Mouse (Mus musculus) G1E-ER4 (cell line): Measurements from ENCODE around the gene Pxn. TPM values are rescaled to one million over a fixed set of nuclear protein-coding genes. Genes with fewer than 3 reads are reported as not detected.

Experiments
- GATA1 ChIP-seq: IDR thresholded peaks from one replicate; pipeline ENCODE4 v1.8.0; 2012; ENCODE audit warnings: low read length, inconsistent platforms
- polyA plus RNA-seq: library from polyadenylated mRNA; stranded (reverse); fragments of >175 nt; gene quantifications from 2 replicates; pipeline ENCODE4 v1.2.3, GENCODE M21; 2012

The Pxn gene
- polyA plus RNA-seq, 1 experiment, result 44.1 TPM

- no peak for TF ChIP-seq GATA1
Measured at GRCm38 (mm10) chr5:115493441-115493840, 13.0 kb upstream of the Pxn start.

- no peak for TF ChIP-seq GATA1
Measured at GRCm38 (mm10) chr5:115497033-115497432, 9.4 kb upstream of the Pxn start.

GRCm38 (mm10) chr5:115498307-115499240 is 7.9 kb upstream of the Pxn start:
- TF ChIP-seq GATA1, result no peak

- TF ChIP-seq GATA1, result no peak
Measured at GRCm38 (mm10) chr5:115500383-115500935, 6.0 kb upstream of the Pxn start.

- no peak for TF ChIP-seq GATA1
Measured at GRCm38 (mm10) chr5:115503035-115503434, 3.4 kb upstream of the Pxn start.

- TF ChIP-seq GATA1, result no peak
Measured at GRCm38 (mm10) chr5:115507267-115507980, 948 bp downstream of the Pxn start.

- TF ChIP-seq GATA1, result no peak
Measured at GRCm38 (mm10) chr5:115507981-115508858, 1.7 kb downstream of the Pxn start.

- no peak for TF ChIP-seq GATA1
Measured at GRCm38 (mm10) chr5:115508859-115509147, 2.3 kb downstream of the Pxn start.

- no peak for TF ChIP-seq GATA1
Measured at GRCm38 (mm10) chr5:115509321-115509761, 2.9 kb downstream of the Pxn start.

GRCm38 (mm10) chr5:115509790-115510689 is 3.6 kb downstream of the Pxn start:
- TF ChIP-seq GATA1, result no peak

- TF ChIP-seq GATA1, result no peak
Measured at GRCm38 (mm10) chr5:115512375-115512774, 5.9 kb downstream of the Pxn start.

GRCm38 (mm10) chr5:115513246-115513645 is 6.8 kb downstream of the Pxn start:
- no peak for TF ChIP-seq GATA1

GRCm38 (mm10) chr5:115513721-115514120 is 7.2 kb downstream of the Pxn start:
- TF ChIP-seq GATA1, result no peak

- TF ChIP-seq GATA1, result no peak
Measured at GRCm38 (mm10) chr5:115514346-115514745, 7.9 kb downstream of the Pxn start.
